Mouse (Mus musculus): ENCODE data around the gene Opcml. TPM values are rescaled to one million over a fixed set of nuclear protein-coding genes. Genes with fewer than 3 reads are reported as not detected.

Gene Opcml
- total and polyA plus RNA-seq, 3 experiments: 0.82 TPM; not detected in 2

- no peak for TF ChIP-seq TAL1 (conservative IDR thresholded peaks at IDR 0.05; ENCODE audit: low read depth, low read length)
- TF ChIP-seq GATA2 (IDR thresholded peaks at IDR 0.05; ENCODE audit: borderline replicate concordance, low read depth, low read length): no peak
- TF ChIP-seq GATA1 (IDR thresholded peaks at IDR 0.05; ENCODE audit: borderline replicate concordance, low read length): no peak
- no peak for TF ChIP-seq CTCF (IDR thresholded peaks at IDR 0.05; ENCODE audit: low read depth, low read length)
- TF ChIP-seq POLR2AphosphoS5 (IDR thresholded peaks at IDR 0.05; ENCODE audit: insufficient replicate concordance, low read depth, low read length): no peak
- DNase-seq (ENCODE audit: low spot score): no peak
- no peaks in the 10 kb centered on the region for H3K9me3 ChIP-seq (replicated peaks)
- ATAC-seq (ENCODE audit: extremely low read depth, insufficient number of reproducible peaks, low FRiP score, poor library complexity, severe bottlenecking): no peak
- no peaks in the 10 kb centered on the region for H3K4me1 ChIP-seq (ENCODE audit: insufficient read depth, low read depth, low read length)
- no peaks in the 10 kb centered on the region for H3K27me3 ChIP-seq (ENCODE audit: insufficient read depth, low read length)
- H3K36me3 ChIP-seq (replicated peaks): no peaks in the 10 kb centered on the region
- H3K4me3 ChIP-seq (ENCODE audit: low read depth, low read length): no peak overlapping the region
These were observed 399.7 kb downstream of the Opcml start for GRCm38 (mm10) chr9:28190226-28190625.

DNA sequence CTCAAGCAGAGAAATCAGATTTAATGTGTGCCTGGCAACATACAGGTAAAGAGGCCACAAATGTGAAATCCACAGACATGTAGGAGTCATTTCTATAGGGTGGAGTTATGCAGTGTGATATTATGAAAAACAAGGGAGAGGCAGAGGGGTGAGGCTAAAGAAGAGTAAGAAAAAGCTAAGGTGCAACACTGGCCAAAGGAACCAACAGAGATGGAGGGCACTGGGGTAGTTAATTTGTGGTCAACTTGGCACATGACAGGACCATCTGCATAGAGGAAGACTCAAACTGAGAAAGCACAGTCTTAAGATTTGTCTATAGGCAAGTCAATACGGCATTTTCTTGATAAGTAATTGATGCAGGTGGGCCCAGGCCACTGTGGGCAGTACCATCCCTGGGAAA is 400.2 kb downstream of the Opcml start:
- H3K9me3 ChIP-seq (replicated peaks): no peaks in the 10 kb centered on the region
- no peaks in the 10 kb centered on the region for H3K27me3 ChIP-seq (ENCODE audit: insufficient read depth, low read length)
- no peaks in the 10 kb centered on the region for H3K36me3 ChIP-seq (replicated peaks)
- H3K4me3 ChIP-seq (ENCODE audit: low read depth, low read length): no peak overlapping the region
- H3K4me1 ChIP-seq (ENCODE audit: insufficient read depth, low read depth, low read length): no peaks in the 10 kb centered on the region
- ATAC-seq (ENCODE audit: extremely low read depth, insufficient number of reproducible peaks, low FRiP score, poor library complexity, severe bottlenecking): no peak
- TF ChIP-seq GATA2 (IDR thresholded peaks at IDR 0.05; ENCODE audit: borderline replicate concordance, low read depth, low read length): no peak
- no peak for TF ChIP-seq GATA1 (IDR thresholded peaks at IDR 0.05; ENCODE audit: borderline replicate concordance, low read length)
- no peak for TF ChIP-seq POLR2AphosphoS5 (IDR thresholded peaks at IDR 0.05; ENCODE audit: insufficient replicate concordance, low read depth, low read length)
- TF ChIP-seq CTCF (IDR thresholded peaks at IDR 0.05; ENCODE audit: low read depth, low read length): no peak
- no peak for TF ChIP-seq TAL1 (conservative IDR thresholded peaks at IDR 0.05; ENCODE audit: low read depth, low read length)
- no peak for DNase-seq (ENCODE audit: low spot score)

DNA sequence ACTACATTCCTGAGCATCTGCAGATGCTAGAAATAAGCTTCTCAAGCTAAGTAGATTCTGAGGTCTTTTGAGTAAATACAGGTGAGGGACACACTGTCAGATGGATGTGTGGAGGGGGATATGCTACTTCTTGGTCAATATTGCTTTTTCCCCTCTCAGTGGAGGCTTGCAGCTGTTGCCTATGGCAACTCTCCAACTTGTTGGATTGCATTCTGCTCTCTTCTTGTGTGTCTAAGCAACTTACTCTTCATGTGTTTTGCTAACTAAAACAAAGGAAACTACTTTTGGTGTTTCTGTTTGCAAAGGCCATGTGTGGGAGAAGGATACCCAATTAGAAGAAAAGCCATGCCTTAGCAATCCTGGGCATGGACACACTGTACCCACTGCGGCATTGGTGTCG is 406.0 kb downstream of the Opcml start:
- Histone ChIP-seq H3K9me3 (replicated peaks) (no peaks in the 10 kb centered on the region), H3K4me3 (ENCODE audit: low read depth, low read length) (no peak overlapping the region), H3K4me1 (ENCODE audit: insufficient read depth, low read depth, low read length) (no peaks in the 10 kb centered on the region), H3K27me3 (ENCODE audit: insufficient read depth, low read length) (no peaks in the 10 kb centered on the region), H3K36me3 (replicated peaks) (no peaks in the 10 kb centered on the region)
- DNase-seq (ENCODE audit: low spot score): no peak
- no peak for ATAC-seq (ENCODE audit: extremely low read depth, insufficient number of reproducible peaks, low FRiP score, poor library complexity, severe bottlenecking)
- no peak for TF ChIP-seq GATA1 (IDR thresholded peaks at IDR 0.05; ENCODE audit: borderline replicate concordance, low read length)
- no peak for TF ChIP-seq GATA2 (IDR thresholded peaks at IDR 0.05; ENCODE audit: borderline replicate concordance, low read depth, low read length)
- no peak for TF ChIP-seq POLR2AphosphoS5 (IDR thresholded peaks at IDR 0.05; ENCODE audit: insufficient replicate concordance, low read depth, low read length)
- no peak for TF ChIP-seq TAL1 (conservative IDR thresholded peaks at IDR 0.05; ENCODE audit: low read depth, low read length)
- TF ChIP-seq CTCF (IDR thresholded peaks at IDR 0.05; ENCODE audit: low read depth, low read length): no peak

DNA sequence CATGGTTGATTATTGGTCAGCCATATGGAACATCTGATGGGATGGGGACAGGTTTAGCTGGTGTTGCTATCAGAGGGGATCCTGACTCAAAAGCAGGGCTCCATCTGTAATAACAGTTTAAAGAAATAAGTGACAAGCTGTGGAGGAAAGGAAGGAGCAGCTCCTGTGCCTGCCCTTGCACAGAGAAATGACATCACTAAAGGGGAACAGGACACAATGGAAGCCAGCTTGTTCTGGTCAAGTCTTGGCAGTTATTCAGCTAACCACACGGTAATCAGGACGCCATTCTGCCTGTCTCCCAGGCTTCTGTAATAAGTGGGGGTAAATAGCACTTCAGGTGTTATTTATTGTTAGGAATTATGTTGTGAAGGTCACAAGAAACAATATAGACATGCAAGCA is 406.5 kb downstream of the Opcml start:
- TF ChIP-seq POLR2AphosphoS5 (IDR thresholded peaks at IDR 0.05; ENCODE audit: insufficient replicate concordance, low read depth, low read length) (no peak), TAL1 (conservative IDR thresholded peaks at IDR 0.05; ENCODE audit: low read depth, low read length) (no peak), GATA2 (IDR thresholded peaks at IDR 0.05; ENCODE audit: borderline replicate concordance, low read depth, low read length) (no peak), GATA1 (IDR thresholded peaks at IDR 0.05; ENCODE audit: borderline replicate concordance, low read length) (no peak), CTCF (IDR thresholded peaks at IDR 0.05; ENCODE audit: low read depth, low read length) (no peak)
- Histone ChIP-seq H3K4me1 (ENCODE audit: insufficient read depth, low read depth, low read length) (no peaks in the 10 kb centered on the region), H3K27me3 (ENCODE audit: insufficient read depth, low read length) (no peaks in the 10 kb centered on the region), H3K36me3 (replicated peaks) (no peaks in the 10 kb centered on the region), H3K4me3 (ENCODE audit: low read depth, low read length) (no peak overlapping the region), H3K9me3 (replicated peaks) (no peaks in the 10 kb centered on the region)
- DNase-seq (ENCODE audit: low spot score) (no peak), ATAC-seq (ENCODE audit: extremely low read depth, insufficient number of reproducible peaks, low FRiP score, poor library complexity, severe bottlenecking) (no peak)

DNA sequence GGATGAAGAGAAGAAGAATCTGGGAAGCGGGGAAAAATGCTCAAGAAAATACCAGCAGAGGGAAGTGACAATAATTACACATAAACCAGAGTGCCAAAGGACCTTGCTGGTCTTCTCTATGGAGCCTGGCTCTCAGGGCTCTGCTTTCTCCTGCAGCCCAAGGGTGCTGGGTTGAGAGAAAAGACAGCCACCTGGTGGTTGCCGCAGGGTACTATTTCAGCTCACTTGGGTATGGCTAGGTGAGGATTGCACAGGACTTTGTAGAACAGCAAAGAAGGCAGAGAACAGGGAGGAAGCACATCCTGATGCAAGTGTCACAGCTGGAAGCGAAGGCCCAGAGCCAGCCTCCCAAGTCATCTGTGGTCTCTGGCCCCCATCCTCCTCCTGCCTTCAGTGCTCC is 407.1 kb downstream of the Opcml start:
- no peak overlapping the region for H3K4me3 ChIP-seq (ENCODE audit: low read depth, low read length)
- TF ChIP-seq GATA2 (IDR thresholded peaks at IDR 0.05; ENCODE audit: borderline replicate concordance, low read depth, low read length): no peak
- TF ChIP-seq GATA1 (IDR thresholded peaks at IDR 0.05; ENCODE audit: borderline replicate concordance, low read length): no peak
- no peak for TF ChIP-seq POLR2AphosphoS5 (IDR thresholded peaks at IDR 0.05; ENCODE audit: insufficient replicate concordance, low read depth, low read length)
- TF ChIP-seq TAL1 (conservative IDR thresholded peaks at IDR 0.05; ENCODE audit: low read depth, low read length): no peak
- no peak for TF ChIP-seq CTCF (IDR thresholded peaks at IDR 0.05; ENCODE audit: low read depth, low read length)
- H3K36me3 ChIP-seq (replicated peaks): no peaks in the 10 kb centered on the region
- DNase-seq (ENCODE audit: low spot score) (no peak), ATAC-seq (ENCODE audit: extremely low read depth, insufficient number of reproducible peaks, low FRiP score, poor library complexity, severe bottlenecking) (no peak)
- H3K27me3 ChIP-seq (ENCODE audit: insufficient read depth, low read length): no peaks in the 10 kb centered on the region
- no peaks in the 10 kb centered on the region for H3K9me3 ChIP-seq (replicated peaks)
- no peaks in the 10 kb centered on the region for H3K4me1 ChIP-seq (ENCODE audit: insufficient read depth, low read depth, low read length)

DNA sequence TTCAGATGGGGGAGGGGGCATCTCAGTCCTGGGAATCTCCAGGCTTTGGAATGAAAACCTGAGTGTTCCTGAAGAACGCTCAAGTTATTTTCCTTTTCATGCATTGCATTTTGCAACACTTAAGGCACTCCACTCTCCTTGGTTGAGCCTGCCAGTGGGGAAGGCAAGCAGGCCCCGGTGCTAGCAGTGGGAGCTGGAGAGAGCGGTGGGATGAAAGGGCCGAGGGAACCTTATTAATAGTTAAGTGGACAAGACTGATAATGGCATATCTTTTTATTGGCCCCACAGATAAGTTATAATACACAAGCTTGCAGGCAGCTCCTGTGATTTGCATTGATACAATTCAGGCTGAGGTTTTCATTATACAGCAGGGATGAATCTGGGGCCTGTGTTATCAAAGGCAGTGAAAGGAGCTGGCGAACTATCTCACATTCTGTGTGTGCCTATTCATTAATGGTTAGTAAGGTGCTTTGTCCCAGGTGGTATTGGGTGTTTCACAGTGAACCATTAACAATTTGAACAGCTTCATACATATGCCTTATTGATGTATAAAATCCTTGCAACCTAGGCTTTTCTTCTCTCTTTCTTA is 407.6 kb downstream of the Opcml start:
- no peak for ATAC-seq (ENCODE audit: extremely low read depth, insufficient number of reproducible peaks, low FRiP score, poor library complexity, severe bottlenecking)

More for the DNA sequence above, 407.6 kb downstream of the Opcml start:
- TF ChIP-seq GATA2 (IDR thresholded peaks at IDR 0.05; ENCODE audit: borderline replicate concordance, low read depth, low read length) (no peak), CTCF (IDR thresholded peaks at IDR 0.05; ENCODE audit: low read depth, low read length) (no peak), POLR2AphosphoS5 (IDR thresholded peaks at IDR 0.05; ENCODE audit: insufficient replicate concordance, low read depth, low read length) (no peak), TAL1 (conservative IDR thresholded peaks at IDR 0.05; ENCODE audit: low read depth, low read length) (no peak), GATA1 (IDR thresholded peaks at IDR 0.05; ENCODE audit: borderline replicate concordance, low read length) (no peak)
- Histone ChIP-seq H3K4me1 (ENCODE audit: insufficient read depth, low read depth, low read length) (no peaks in the 10 kb centered on the region), H3K27me3 (ENCODE audit: insufficient read depth, low read length) (no peaks in the 10 kb centered on the region), H3K9me3 (replicated peaks) (no peaks in the 10 kb centered on the region), H3K4me3 (ENCODE audit: low read depth, low read length) (no peak overlapping the region), H3K36me3 (replicated peaks) (no peaks in the 10 kb centered on the region)
- DNase-seq (ENCODE audit: low spot score): no peak

Data from G1E (cell line).